Mouse (Mus musculus): ENCODE measurements at regions not wholly inside any gene's neighbourhood (a gene's known extent, or its start where the extent isn't known, plus 50 kb on each side); places are given as distances from the start of the nearest gene placed in this dataset.
A peak's percentile ranks its signal among the peaks of the same experiment; 100 is the strongest.
"Not testable (repeated sequence)": the region's sequence is repeated elsewhere in the genome, so short reads cannot be mapped to it uniquely, and the experiment has no call there.

- not testable (repeated sequence) for DNase-seq (ENCODE audit: low spot score in 2 of 2)
Observed at GRCm38 (mm10) chr14:26319821-26320220, 62.1 kb downstream of the Duxbl3 start.

- DNase-seq (ENCODE audit: low spot score in 2 of 2), result no peak
Observed at GRCm38 (mm10) chr14:26320736-26321135, 63.0 kb downstream of the Duxbl3 start.

GRCm38 (mm10) chr14:26328562-26328961 lies 70.8 kb downstream of the Duxbl3 start:
- DNase-seq (ENCODE audit: low spot score in 2 of 2), result no peak

GRCm38 (mm10) chr14:26341111-26341510 lies 83.3 kb downstream of the Duxbl3 start:
- DNase-seq (ENCODE audit: low spot score in 2 of 2), result no peak

GRCm38 (mm10) chr14:26345227-26345626 lies 87.5 kb downstream of the Duxbl3 start:
- no peak for DNase-seq (ENCODE audit: low spot score in 2 of 2)

GRCm38 (mm10) chr14:26347296-26347695 lies 89.5 kb downstream of the Duxbl3 start:
- no peak for DNase-seq (ENCODE audit: low spot score in 2 of 2)

GRCm38 (mm10) chr14:26352927-26353326 lies 95.2 kb downstream of the Duxbl3 start:
- no peak for DNase-seq (ENCODE audit: low spot score in 2 of 2)

GRCm38 (mm10) chr14:26357242-26357641 lies 99.5 kb downstream of the Duxbl3 start:
- DNase-seq (ENCODE audit: low spot score in 2 of 2), result peak in 1 of 2 experiments; percentile 57

GRCm38 (mm10) chr14:26357996-26358395 lies 100.2 kb downstream of the Duxbl3 start:
- DNase-seq (ENCODE audit: low spot score in 2 of 2), result no peak

- DNase-seq (ENCODE audit: low spot score in 2 of 2), result no peak
Observed at GRCm38 (mm10) chr14:26360071-26360470, 102.3 kb downstream of the Duxbl3 start.

- no peak for DNase-seq (ENCODE audit: low spot score in 2 of 2)
Observed at GRCm38 (mm10) chr14:26361206-26361605, 103.4 kb downstream of the Duxbl3 start.

All from urinary bladder, postnatal 4 days (tissue).